Mouse (Mus musculus) lung, adult 2 months (tissue): ENCODE measurements around the gene Eloa. TPM values are rescaled to one million over a fixed set of nuclear protein-coding genes. Genes with fewer than 3 reads are reported as not detected.
"Not testable (repeated sequence)": the region's sequence is repeated elsewhere in the genome, so short reads cannot be mapped to it uniquely, and the experiment has no call there.

Experiments
- DNase-seq: peaks from one replicate; pipeline ENCODE4 v3.0.0; 2022
- H3K4me1 ChIP-seq: fragments of 200-500 bp; 2 replicates; pipeline ENCODE4 v1.6.1; 2011; ENCODE audit warnings: low read length; ENCODE audit not compliant: control insufficient read depth, insufficient read depth
- H3K4me3 ChIP-seq: fragments of 200-500 bp; replicated peaks from 2 replicates; pipeline ENCODE3; 2011; ENCODE audit warnings: low read depth, mild to moderate bottlenecking, control low read depth, low read length; ENCODE audit errors: extremely low read depth
- CTCF ChIP-seq: fragments of 200-500 bp; IDR thresholded peaks from 2 replicates; pipeline ENCODE4 v1.5.1; 2011; ENCODE audit warnings: mild to moderate bottlenecking, low read length, control low read depth; ENCODE audit not compliant: insufficient read depth
- POLR2A ChIP-seq: fragments of 200-500 bp; IDR thresholded peaks from 2 replicates; pipeline ENCODE4 v1.6.1; 2011; ENCODE audit warnings: low read depth, mild to moderate bottlenecking, control low read depth, low read length, borderline replicate concordance; ENCODE audit errors: extremely low read depth
- WGBS: fragments of 180-500 bp; shearing (Covaris S2); methylation state at CpG from one replicate; pipeline ENCODE4 v1.1.7; 2018; 5-methylcytosine and 5-hydroxymethylcytosine counted together
- polyA plus RNA-seq: library from polyadenylated mRNA; depleted of rRNA; stranded (reverse); fragments of >200 nt; gene quantifications from 2 replicates; pipeline ENCODE4 v1.2.3, GENCODE M21; 2012

The Eloa gene
- polyA plus RNA-seq, 1 experiment = 11.7 TPM

DNA sequence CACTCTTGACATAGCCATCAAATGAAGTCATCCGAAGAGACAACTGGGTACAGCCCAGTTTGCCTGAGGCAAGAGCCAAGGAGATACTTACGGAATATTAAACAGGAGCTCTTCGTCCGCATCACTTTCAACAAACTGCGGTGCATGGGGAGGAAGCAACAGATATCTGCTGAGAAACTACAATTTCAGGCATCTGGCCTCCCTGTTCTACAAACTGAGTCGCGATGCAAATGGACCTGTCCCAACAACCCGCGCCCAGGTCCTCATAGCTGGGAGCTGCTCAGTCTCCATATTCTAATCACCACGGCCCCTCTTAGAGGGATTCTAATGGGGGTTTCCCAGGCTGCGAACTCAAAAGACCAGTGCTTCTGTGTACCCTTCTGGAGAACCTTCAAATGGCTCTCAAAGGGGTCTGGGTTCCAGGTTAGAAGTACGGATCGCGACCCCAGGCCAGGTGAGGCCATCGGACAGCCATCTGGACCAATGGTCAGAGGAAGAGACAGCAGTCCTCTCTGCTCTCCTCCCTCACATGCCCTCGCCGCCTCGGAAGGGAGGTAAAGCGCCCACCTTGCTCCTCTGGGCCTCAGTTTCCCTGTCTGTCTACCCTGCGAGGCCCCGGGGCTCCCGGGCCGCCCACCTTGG, 35.1 kb downstream of the Eloa start:
- DNase-seq = no peak
- TF ChIP-seq POLR2A (no peak), CTCF (no peak)
- Histone ChIP-seq H3K4me3 (peak overlapping the region; percentile 89), H3K4me1 (no peaks in the 10 kb centered on the region; the same call in 1 of the 2 replicates)
- 7% methylated on average over 23 of the region's 23 CpGs for WGBS

DNA sequence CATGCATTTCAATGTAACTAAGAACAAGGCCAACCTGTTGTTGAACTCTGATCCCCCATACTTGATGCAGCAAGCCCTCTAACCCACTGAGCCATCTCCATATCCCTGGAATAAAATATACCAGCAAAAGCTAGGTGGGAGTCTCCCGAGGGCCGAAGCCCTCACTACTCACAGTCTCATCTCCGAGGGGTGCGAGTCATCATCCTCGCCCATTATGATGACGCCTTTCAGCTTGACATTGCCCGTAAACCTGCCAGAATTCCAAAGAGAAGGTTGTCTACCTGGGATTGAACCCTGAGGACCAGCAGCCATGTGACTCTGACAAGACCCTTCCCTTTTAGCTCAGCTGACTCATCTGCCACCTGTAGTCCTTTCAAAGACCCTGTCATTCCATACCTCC, 35.8 kb downstream of the Eloa start:
- Histone ChIP-seq H3K4me3 (no peak overlapping the region), H3K4me1 (no peaks in the 10 kb centered on the region; the same call in 1 of the 2 replicates)
- WGBS = 84% methylated on average over 7 of the region's 7 CpGs
- TF ChIP-seq CTCF (no peak), POLR2A (no peak)
- DNase-seq = no peak

DNA sequence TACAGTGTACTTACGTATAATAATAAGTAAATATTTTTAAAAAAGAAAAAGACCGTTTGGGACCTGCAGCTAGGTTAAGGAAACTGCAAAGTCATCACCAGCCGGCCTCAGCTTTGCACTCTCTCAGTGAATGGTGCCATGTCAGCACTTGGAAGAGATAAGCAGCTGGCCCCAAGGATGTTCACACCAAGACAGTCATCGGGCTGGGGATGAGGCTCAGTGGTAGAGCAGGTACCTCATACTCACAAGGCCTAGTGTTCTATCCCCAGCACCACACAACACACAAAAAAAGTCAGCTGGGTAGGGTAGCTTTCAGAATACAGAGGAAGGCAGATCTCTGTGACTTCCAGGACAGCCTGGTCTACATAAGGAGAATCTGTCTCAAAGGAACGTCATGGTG, 36.4 kb downstream of the Eloa start:
- H3K4me1 ChIP-seq = no peaks in the 10 kb centered on the region; the same call in 1 of the 2 replicates
- 82% methylated on average over 5 of the region's 5 CpGs for WGBS
- no peak overlapping the region for H3K4me3 ChIP-seq
- no peak for TF ChIP-seq POLR2A
- no peak for TF ChIP-seq CTCF
- DNase-seq = no peak

DNA sequence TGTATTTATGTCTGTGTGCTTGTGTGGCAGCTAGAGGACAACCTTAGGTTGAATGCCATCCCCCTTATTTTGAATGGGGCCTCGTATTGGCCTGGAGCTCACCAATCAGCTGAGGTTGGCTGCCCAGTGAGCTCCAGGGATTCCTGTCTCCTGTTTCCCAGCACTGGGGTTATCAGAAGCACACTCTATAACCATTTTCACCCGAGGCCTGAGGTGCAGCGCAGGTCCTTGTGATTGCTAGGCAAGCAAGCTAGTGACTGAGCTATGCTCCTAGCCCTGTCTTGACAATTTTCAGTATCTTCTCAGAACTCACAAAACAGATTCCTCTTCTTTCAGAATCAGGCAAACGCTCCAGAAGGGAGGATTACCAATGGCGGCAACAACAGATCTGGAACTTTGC, 37.0 kb downstream of the Eloa start:
- H3K4me1 ChIP-seq = no peaks in the 10 kb centered on the region; the same call in 1 of the 2 replicates
- TF ChIP-seq CTCF = no peak
- TF ChIP-seq POLR2A = no peak
- no peak overlapping the region for H3K4me3 ChIP-seq
- 80% methylated on average over 5 of the region's 5 CpGs for WGBS
- no peak for DNase-seq

DNA sequence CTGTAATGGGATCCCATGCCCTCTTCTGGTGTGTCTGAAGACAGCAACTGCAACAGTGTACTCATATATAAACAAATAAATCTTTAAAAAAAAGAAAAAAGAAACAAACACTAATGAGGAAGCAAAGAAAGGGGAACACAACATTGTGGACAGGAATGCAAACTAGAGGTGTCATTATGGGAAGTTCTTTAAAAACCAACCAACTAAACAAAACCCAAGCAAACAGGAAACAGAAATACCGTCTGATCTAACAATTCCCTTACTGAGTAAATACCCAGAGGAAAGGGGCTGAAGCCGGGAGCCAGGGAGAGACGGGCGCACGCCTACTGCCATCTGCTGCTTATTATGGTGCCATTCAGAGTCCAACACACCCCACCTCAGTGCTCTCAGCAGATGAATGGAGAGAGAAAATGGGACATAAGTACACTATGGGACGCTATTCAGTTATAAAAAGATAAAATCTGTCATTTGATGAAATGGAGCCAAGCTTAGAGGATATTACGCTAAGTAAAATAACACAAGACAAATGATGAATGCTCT, 40.0 kb downstream of the Eloa start:
- Histone ChIP-seq H3K4me1 (no peaks in the 10 kb centered on the region; the same call in 1 of the 2 replicates), H3K4me3 (no peak overlapping the region)
- no peak for TF ChIP-seq CTCF
- TF ChIP-seq POLR2A = no peak
- 46% methylated on average over 7 of the region's 7 CpGs for WGBS
- no peak for DNase-seq

DNA sequence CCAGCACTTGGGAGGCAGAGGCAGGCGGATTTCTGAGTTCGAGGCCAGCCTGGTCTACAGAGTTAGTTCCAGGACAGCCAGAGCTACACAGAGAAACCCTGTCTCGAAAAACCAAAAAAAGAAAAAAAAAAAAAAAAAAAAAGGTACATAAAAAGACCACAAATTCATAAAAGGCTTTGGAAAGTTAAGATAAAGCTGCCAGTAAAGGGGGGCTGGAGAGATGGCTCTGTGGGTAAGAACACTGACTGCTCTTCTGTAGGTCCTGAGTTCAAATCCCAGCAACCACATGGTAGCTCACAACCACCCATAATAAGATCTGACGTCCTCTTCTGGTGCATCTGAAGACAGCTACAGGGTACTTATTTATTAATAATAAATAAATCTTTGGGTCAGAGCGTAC, 41.3 kb downstream of the Eloa start:
- not testable (repeated sequence) for H3K4me1 ChIP-seq, H3K4me3 ChIP-seq, DNase-seq
- WGBS = 94% methylated on average over 5 of the region's 5 CpGs

DNA sequence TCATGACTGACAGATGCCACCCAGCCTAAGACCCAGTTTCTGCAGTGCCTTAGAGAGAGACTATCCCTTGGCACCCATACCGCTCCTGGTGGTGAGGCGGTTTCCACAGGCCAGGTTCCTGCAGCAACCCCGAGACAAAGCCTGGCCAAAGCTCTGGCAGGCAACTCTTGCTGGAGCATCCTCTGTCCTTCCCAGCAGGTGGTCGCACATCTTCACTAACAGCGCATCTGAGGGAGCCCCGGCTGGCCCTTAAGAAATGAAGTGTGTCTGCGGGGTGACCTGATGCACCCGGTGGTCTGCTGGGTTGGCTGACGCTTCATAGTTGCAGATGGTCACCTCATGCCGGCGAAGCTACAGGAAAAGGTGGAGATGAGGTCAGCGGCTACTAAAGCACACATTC, 45.4 kb downstream of the Eloa start:
- DNase-seq = no peak
- WGBS = 94% methylated on average over 12 of the region's 12 CpGs
- H3K4me3 ChIP-seq = no peak overlapping the region
- no peak for TF ChIP-seq CTCF
- TF ChIP-seq POLR2A = no peak
- peaks cover 10% of the 10 kb centered on the region for H3K4me1 ChIP-seq

DNA sequence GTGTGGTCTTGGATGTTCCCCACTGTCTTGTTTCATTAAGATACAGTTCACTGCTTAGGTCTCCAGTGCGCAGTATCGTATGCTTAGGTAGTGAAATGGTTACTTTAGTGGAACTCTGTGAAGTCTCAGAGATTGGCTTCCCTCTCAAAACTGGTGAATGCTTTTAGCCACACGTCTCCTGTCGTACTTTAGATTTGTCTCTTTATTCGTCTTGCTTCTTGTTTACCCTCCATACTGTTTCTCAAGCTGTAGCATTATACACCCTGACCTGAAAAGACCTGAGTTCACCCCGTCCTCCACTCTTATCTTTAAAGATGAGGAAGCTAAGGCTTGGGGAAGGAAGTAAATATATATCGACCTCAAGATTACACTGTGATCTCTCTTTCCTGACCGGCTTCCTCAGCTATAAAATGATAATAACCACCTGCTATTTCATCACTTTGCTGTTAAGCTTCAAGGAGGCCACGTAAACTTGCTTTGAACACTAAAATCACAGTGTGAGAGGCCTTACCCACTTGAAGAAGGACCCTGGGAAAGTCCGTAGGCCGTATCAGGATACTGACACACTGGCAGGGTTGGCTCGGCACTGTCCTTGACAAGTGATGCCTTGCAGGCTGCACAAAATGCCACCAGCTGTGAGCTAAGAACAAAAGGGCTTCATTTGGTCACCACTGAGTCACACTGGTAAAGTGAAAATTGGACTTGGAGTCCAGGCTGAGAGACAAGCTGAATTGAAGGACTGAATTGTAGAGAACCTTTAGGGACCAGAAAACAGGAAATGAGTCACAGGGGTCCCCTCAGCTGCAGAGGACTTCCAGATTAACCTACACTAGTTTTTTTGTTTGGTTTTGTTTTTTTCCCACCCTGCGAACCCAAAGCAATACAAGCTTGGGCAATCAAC, 48.4 kb downstream of the Eloa start:
- 45% methylated on average over 13 of the region's 13 CpGs for whole genome bisulfite sequencing
- H3K4me1 ChIP-seq = peaks cover 10% of the 10 kb centered on the region
- no peak for DNase-seq
- H3K4me3 ChIP-seq = peak overlapping the region; percentile 82
- TF ChIP-seq CTCF = no peak
- TF ChIP-seq POLR2A = no peak

DNA sequence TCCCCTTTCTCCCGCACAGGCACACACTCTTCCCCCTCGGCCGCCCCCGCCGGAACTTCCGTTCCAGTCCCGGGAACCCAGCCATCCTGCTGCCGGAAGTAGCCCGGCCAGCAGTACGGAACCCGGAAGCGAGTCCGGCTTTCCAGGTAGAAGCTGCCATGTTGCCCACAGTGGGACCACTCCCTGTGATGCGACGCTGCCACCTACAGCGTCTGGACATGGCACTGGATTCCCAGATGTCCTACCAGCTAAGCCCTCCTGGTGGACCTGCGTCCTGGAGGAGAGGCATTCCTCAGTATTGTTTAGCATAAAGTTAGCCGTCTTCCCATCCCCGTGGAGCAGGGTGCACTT, 49.0 kb downstream of the Eloa start, which contains the start of gene Lypla2:
TSS of gene Lypla2 (minus strand) at position 71 of the 351 bp plus-strand sequence.
- peak within 1 kb of the TSS; percentile 82 for H3K4me3 ChIP-seq
- peak; percentile 86 for DNase-seq
- WGBS = under 1% methylated on average over 19 of the region's 19 CpGs
- H3K4me1 ChIP-seq = peaks cover 10% of the 10 kb centered on the region
- TF ChIP-seq CTCF (no peak), POLR2A (peak; percentile 70; the same call in 1 of the 2 replicates)
